Mouse (Mus musculus): ENCODE measurements at regions not wholly inside any gene's neighbourhood (a gene's known extent, or its start where the extent isn't known, plus 50 kb on each side); places are given as distances from the start of the nearest gene placed in this dataset.

DNA sequence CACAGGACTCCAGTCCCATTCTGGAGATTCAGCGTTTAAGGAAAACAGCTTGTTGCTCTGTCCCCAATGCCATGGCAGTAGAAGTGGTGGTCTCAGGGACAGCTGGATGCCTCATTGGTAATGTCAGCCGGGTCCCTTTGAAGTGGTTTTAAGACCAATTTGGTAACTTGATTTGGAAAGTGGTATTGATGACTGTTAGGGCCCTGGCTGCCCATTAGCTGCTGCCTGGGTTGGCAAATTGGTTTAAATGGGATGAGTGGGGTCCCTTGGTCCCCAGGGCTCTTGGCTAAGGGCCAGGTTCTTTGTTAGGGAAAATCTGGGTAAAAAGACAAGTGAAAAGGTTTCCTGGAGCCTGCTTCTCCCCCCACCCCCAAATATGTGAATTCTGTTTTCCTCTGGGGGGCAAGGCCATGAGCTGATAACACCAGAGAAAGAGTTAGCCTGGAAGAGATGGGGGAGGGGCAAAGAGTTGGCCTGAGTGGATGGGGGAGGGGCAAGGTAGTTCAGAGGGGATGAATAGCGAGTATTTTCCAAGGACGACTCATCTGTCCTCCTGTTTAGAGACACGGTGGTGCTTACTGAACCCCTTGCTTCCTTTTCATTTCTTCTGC, 1224.6 kb upstream of the A1bg start:
- no peak overlapping the region for H3K4me3 ChIP-seq (replicated peaks; ENCODE audit: insufficient read depth, low read depth, low read length)
- no peaks in the 10 kb centered on the region for H3K27me3 ChIP-seq (ENCODE audit: control insufficient read depth, insufficient read depth, low read length)
- H3K27ac ChIP-seq (ENCODE audit: insufficient read depth, low read length) = no peak overlapping the region
- DNase-seq = no peak
- 65% methylated on average over 5 of the region's 5 CpGs for WGBS
- TF ChIP-seq POLR2A (IDR thresholded peaks at IDR 0.05; ENCODE audit: borderline replicate concordance, insufficient read depth, low read length) = no peak
- no peak for TF ChIP-seq CTCF (IDR thresholded peaks at IDR 0.05; ENCODE audit: borderline replicate concordance, insufficient read depth, low read depth, low read length)
- H3K4me1 ChIP-seq (ENCODE audit: control insufficient read depth, insufficient read depth, low read length) = 0 out of 2 replicates have a peak, but pooled peaks cover 2% of the 10 kb centered on the region

DNA sequence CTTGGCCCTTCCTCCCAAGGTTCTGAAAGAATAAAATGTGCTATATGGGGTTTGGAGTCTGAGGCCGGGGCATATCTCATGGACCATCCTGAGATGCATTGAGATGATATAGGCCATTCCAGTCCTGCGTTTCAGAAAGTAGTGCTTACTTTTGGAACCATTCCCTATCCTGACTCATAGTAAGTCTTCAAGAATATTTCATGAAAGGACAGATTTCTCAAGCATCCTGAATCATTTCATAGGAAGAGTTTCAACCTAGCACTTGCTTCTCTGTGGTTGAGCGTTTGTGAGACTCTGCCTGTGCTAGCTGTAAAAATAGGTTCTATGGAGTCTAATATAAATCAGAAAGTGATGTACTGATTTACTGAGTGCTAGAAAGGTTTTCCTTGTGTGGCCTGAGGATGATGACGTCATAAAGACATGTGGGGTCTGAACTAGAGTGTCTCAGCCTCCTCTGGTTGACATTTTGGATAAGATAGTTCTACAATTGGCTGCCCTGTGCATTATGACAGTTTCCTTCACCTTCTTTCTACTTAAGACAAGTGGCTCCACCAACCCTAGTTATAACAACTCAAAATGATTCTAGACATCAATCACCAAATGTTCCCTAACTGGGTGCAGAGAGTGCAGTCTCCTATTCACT, 1223.0 kb upstream of the A1bg start:
- 97% methylated on average over 4 of the region's 4 CpGs for WGBS
- no peak for DNase-seq
- no peak for TF ChIP-seq CTCF (IDR thresholded peaks at IDR 0.05; ENCODE audit: borderline replicate concordance, insufficient read depth, low read depth, low read length)
- no peak for TF ChIP-seq POLR2A (IDR thresholded peaks at IDR 0.05; ENCODE audit: borderline replicate concordance, insufficient read depth, low read length)

DNA sequence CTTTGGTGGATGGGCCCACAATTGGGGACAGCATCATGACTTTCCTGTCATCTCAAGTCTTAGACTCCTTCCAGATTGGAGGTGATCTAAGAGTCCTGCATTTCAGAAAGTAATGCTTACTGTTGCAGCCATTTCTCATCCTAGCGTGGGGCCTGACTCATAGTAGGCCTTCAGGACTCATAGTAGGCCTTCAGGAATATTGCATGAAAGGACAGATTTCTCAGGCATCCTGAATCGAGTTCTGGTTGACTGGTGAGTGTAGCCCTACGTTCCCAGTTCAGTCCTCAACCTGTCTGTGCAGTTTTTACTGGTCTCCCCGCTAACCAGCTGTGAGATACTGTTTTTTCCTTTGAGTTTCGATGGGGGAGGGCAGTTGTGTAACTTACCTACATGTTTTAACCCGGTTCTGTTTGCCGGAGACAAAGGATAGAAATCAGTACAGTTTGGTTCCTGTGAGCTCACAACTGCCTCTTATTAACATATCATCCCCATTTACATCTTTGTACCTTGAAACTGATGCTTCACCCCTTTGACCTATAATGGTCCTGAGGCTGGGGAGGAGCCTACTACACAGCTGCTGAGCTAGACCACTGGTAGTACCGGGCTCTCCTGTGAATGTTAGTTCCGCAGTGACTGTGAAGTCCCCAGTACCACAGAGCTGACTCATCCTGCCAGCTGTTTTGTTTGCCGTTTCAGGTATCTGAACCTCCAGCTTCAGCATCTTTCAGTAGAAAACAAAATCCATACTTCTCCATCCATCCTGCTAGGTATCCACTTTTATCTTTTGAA, 1222.2 kb upstream of the A1bg start:
- Histone ChIP-seq H3K4me1 (ENCODE audit: control insufficient read depth, insufficient read depth, low read length) (no peaks in the 10 kb centered on the region), H3K27ac (ENCODE audit: insufficient read depth, low read length) (no peak overlapping the region), H3K27me3 (ENCODE audit: control insufficient read depth, insufficient read depth, low read length) (no peaks in the 10 kb centered on the region), H3K4me3 (replicated peaks; ENCODE audit: insufficient read depth, low read depth, low read length) (no peak overlapping the region)
- 94% methylated on average over 10 of the region's 10 CpGs for WGBS
- TF ChIP-seq CTCF (IDR thresholded peaks at IDR 0.05; ENCODE audit: borderline replicate concordance, insufficient read depth, low read depth, low read length) (no peak), POLR2A (IDR thresholded peaks at IDR 0.05; ENCODE audit: borderline replicate concordance, insufficient read depth, low read length) (no peak)
- DNase-seq = no peak

More for the DNA sequence above, 1223.0 kb upstream of the A1bg start:
- H3K4me1 ChIP-seq (ENCODE audit: control insufficient read depth, insufficient read depth, low read length) = 0 out of 2 replicates have a peak, but pooled peaks cover 2% of the 10 kb centered on the region
- H3K27me3 ChIP-seq (ENCODE audit: control insufficient read depth, insufficient read depth, low read length) = no peaks in the 10 kb centered on the region
- no peak overlapping the region for H3K4me3 ChIP-seq (replicated peaks; ENCODE audit: insufficient read depth, low read depth, low read length)
- no peak overlapping the region for H3K27ac ChIP-seq (ENCODE audit: insufficient read depth, low read length)

DNA sequence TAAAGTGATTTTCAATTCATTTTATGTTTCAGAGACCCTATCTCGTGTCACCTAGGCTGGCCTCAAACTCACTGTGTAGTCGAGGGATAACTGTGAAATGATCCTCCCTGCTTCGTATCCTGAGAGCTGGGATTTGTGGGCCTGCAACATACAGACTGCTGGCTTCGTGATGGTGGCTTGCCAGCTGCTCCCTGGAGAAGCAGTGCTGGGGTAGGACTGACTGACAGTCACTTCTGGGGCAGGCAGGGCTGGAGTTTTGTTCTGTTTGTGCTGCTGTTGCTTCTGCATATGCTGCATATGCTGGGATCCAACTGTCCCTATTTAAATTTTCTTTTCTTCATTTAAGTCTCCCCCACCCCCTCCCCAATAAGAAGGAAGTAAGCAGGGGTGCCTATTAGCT, 1217.0 kb upstream of the A1bg start:
- no peak overlapping the region for H3K27ac ChIP-seq (ENCODE audit: insufficient read depth, low read length)
- 76% methylated on average over 4 of the region's 4 CpGs for WGBS
- H3K4me1 ChIP-seq (ENCODE audit: control insufficient read depth, insufficient read depth, low read length) = no peaks in the 10 kb centered on the region
- H3K27me3 ChIP-seq (ENCODE audit: control insufficient read depth, insufficient read depth, low read length) = no peaks in the 10 kb centered on the region
- TF ChIP-seq CTCF (IDR thresholded peaks at IDR 0.05; ENCODE audit: borderline replicate concordance, insufficient read depth, low read depth, low read length) (no peak), POLR2A (IDR thresholded peaks at IDR 0.05; ENCODE audit: borderline replicate concordance, insufficient read depth, low read length) (no peak)
- H3K4me3 ChIP-seq (replicated peaks; ENCODE audit: insufficient read depth, low read depth, low read length) = no peak overlapping the region
- DNase-seq = no peak

DNA sequence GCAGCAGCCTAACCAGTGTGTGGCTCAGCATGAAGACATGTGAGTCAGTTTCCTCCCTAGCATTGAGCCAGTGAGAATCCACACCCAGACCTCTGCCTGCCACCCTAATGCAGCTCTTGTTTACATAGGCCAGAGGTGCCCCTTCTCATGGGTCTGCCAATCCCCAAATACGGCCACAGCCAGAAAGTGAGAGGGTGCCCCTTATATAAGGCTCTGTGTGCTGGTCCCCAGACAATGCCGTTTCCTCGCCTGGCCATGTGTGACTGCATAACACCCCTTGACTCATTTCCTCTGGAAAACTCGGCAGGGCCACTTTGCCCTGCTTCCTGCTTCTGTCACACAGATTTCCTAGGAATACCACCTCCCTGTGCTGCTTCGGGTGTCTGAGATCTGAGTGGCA, 1216.4 kb upstream of the A1bg start:
- Histone ChIP-seq H3K27me3 (ENCODE audit: control insufficient read depth, insufficient read depth, low read length) (no peaks in the 10 kb centered on the region), H3K4me1 (ENCODE audit: control insufficient read depth, insufficient read depth, low read length) (no peaks in the 10 kb centered on the region), H3K4me3 (replicated peaks; ENCODE audit: insufficient read depth, low read depth, low read length) (no peak overlapping the region), H3K27ac (ENCODE audit: insufficient read depth, low read length) (no peak overlapping the region)
- TF ChIP-seq CTCF (IDR thresholded peaks at IDR 0.05; ENCODE audit: borderline replicate concordance, insufficient read depth, low read depth, low read length) (no peak), POLR2A (IDR thresholded peaks at IDR 0.05; ENCODE audit: borderline replicate concordance, insufficient read depth, low read length) (no peak)
- WGBS = 80% methylated on average over 5 of the region's 5 CpGs
- no peak for DNase-seq

DNA sequence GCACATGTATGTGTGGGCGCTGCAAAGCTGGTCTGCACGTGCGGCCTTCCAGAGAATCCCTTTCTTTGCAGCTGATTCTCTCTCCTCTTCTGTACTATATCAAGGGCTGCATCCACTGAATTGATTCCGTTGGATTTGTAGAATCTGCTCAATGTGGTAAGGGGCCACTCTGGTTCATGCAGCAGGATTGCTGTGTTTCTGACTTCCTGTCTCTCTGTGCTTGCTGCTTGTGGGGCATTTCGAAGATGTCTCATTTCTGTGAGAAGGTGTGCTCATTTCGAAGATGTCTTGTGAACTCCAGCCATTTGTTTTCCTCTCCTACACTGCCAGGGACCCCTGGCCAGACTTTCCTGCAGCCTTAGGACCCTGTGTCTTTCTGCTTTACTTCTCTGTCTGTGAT, 1215.9 kb upstream of the A1bg start:
- no peak for DNase-seq
- Histone ChIP-seq H3K27ac (ENCODE audit: insufficient read depth, low read length) (no peak overlapping the region), H3K4me1 (ENCODE audit: control insufficient read depth, insufficient read depth, low read length) (no peaks in the 10 kb centered on the region), H3K27me3 (ENCODE audit: control insufficient read depth, insufficient read depth, low read length) (no peaks in the 10 kb centered on the region), H3K4me3 (replicated peaks; ENCODE audit: insufficient read depth, low read depth, low read length) (no peak overlapping the region)
- TF ChIP-seq CTCF (IDR thresholded peaks at IDR 0.05; ENCODE audit: borderline replicate concordance, insufficient read depth, low read depth, low read length) = no peak
- 96% methylated on average over 6 of the region's 6 CpGs for WGBS

DNA sequence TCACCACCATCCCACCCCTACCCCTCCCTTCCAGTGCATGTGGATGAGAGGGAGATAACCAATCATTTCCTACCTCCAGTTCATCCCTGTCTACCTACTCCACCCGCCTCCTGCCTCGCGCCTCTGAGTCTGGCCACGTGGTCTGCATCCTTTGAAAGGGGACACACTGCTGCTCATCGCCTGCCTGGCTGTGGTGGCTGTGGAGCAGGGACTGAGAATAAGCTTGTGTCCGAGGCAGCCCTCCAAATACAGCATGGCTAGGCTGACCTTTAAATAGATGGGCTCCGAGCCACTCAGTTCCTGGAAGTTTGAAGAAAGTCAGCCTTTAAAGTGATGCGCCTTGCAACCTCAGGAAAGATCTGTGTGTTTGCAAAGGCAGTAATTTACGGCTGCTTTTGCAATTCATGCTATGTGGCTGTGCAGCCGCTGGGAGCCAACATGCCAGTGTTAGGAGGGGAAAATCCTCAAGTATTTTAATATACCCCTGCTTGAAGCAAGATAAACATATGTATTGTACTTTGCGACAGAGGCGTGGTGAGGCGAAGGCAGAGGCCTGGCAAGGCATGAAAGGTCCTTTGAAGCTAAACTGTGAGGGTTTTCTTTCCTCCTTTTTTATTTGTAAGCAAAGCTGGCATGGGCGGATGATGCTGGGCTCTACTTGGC, 1214.3 kb upstream of the A1bg start:
- 47% methylated on average over 14 of the region's 14 CpGs for WGBS
- no peak for DNase-seq
- no peak overlapping the region for H3K27ac ChIP-seq (ENCODE audit: insufficient read depth, low read length)
- H3K4me3 ChIP-seq (replicated peaks; ENCODE audit: insufficient read depth, low read depth, low read length) = no peak overlapping the region
- no peaks in the 10 kb centered on the region for H3K27me3 ChIP-seq (ENCODE audit: control insufficient read depth, insufficient read depth, low read length)
- TF ChIP-seq CTCF (IDR thresholded peaks at IDR 0.05; ENCODE audit: borderline replicate concordance, insufficient read depth, low read depth, low read length) (no peak), POLR2A (IDR thresholded peaks at IDR 0.05; ENCODE audit: borderline replicate concordance, insufficient read depth, low read length) (no peak)
- H3K4me1 ChIP-seq (ENCODE audit: control insufficient read depth, insufficient read depth, low read length) = no peaks in the 10 kb centered on the region

Measured in cerebellum, adult 2 months (tissue).